Mouse (Mus musculus) bone marrow, adult 2 months (tissue): ENCODE data around the gene Wdr90.
"Not testable (repeated sequence)": the region's sequence is repeated elsewhere in the genome, so short reads cannot be mapped to it uniquely, and the experiment has no call there.

ENCODE experiments used
- CTCF ChIP-seq: fragments of 200-500 bp; IDR thresholded peaks from 2 replicates; pipeline ENCODE4 v1.5.1; 2011; ENCODE audit warnings: low read length, control low read depth; ENCODE audit not compliant: control insufficient read depth, insufficient read depth
- POLR2A ChIP-seq: fragments of 200-500 bp; IDR thresholded peaks from 2 replicates; pipeline ENCODE4 v1.6.1; 2011; ENCODE audit warnings: low read depth, mild to moderate bottlenecking, control low read depth, low read length, borderline replicate concordance; ENCODE audit not compliant: control insufficient read depth

DNA sequence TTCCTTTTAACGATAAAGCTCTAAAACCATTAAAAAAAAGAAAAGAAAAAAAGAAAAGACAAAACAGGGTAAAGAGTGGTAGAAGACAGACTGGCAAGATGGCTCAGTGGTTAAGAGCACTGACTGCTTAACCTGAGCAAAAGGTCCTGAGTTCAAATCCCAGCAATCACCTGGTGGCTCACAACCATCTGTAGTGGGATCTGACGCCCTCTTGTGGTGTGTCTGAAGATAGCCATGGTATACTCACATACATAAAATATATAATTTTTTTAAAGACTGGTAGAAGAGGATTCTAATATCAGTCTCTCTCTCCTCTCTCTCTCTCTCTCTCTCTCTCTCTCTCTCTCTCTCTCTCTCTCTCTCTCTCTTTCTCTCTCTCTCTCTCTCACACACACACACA is 53.8 kb downstream of the Wdr90 start:
- TF ChIP-seq POLR2A, CTCF: not testable (repeated sequence)
